Mouse (Mus musculus): ENCODE results near the gene Slmap.
"Not testable (repeated sequence)": the region's sequence is repeated elsewhere in the genome, so short reads cannot be mapped to it uniquely, and the experiment has no call there.

Slmap gene

DNA sequence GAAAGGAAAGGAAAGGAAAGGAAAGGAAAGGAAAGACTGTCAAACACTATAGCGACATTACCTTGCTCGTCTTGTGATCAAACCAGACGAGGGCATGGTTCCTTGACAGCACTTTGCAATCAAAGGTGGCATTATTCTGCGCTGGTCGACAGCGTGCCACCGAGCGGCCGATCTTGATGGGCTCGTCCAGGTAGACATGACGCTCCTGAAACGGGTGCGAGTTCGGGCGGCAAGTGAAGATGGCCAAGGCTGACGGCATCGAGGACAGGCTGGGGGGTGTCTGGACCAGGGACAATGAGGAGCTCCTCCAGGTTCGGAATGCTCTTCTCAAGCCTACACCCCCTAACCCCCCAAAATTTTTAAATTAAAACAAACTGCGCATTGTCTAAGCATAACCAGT, 1.5 kb downstream of the Slmap start:
- in situ Hi-C loops (cut with MboI, MseI), result no loop called here

DNA sequence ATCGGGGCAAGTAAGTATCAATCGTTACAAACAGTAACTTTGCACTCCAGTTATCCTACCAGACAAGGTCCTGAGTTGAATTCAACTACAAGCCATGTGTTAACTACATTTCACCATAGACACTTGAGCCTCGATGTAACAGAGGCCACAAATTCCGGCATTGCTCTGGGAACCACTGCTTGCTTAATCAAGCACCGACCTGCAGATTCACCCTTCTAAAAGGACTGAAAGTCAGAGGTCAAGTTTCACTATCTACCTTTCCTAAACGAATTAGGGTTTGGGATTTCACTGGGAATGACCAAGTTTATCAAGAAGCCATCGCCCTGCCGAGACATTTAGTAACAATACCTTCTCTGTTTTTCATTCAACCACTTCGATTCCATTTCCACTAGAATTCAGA, 2.0 kb downstream of the Slmap start:
- in situ Hi-C loops (cut with MboI, MseI), result no loop called here

DNA sequence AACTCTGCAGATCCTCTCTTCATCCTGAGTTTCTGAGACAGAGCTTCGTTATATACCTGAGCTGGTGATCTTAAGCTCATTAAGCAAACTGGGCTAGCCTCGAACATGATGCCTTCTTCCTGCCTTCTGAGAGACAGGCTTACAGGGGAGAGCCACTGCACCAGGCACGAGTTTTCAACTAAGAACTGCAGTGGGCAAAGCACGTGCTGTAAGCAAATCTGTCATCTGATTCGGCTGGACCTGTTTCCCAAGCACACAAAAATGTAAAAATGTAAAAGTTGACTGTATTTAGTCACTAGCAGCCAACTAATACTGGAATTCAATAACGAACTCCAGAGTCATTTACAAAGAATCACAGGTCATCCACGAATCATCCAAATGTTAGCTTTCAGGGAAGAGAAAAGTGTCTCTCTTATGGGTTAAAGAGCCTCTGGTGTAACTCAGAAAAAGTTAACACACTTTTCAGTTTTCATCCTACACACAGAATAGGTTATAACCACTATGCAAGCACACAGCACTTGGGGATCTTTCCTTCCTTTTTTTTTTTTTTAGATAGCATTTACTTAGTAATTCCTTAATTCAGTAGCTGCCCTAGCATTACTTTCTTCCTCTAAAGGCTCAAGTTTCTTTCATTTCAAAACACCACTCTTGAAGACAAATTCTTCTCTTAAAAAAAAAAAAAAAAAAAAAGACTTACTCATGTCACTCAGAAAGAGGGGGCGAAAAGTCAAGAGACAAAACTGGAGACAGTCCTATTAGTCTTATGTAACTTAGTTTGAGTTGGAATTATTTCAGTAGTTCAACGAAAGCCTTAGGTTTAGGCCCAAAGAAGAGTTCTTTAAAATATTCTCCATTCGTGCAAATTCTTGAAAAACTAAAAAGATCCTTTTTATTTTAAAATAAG, 3.1 kb downstream of the Slmap start:
- in situ Hi-C loops (cut with MboI, MseI), result no loop called here

DNA sequence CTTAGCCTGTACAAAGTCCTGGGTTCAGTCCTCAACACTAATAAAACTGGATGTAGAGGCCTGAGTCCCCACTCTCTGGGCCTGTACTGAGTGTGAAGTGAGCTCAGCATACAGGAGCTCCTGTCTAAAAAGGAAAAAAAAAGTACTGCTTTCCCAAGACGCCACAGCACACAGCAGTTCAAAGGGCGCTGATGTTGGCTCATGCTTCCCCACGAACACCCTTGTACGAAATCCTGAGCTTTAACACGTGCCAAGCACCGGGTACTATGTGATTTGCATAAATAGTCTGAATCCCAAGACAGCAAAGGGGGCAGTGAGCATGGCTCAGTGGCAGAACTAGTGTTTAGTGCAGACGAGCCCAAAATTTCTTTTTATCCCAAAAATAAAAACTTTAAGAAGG, 4.4 kb downstream of the Slmap start:
- in situ Hi-C loops (cut with MboI, MseI), result no loop called here

DNA sequence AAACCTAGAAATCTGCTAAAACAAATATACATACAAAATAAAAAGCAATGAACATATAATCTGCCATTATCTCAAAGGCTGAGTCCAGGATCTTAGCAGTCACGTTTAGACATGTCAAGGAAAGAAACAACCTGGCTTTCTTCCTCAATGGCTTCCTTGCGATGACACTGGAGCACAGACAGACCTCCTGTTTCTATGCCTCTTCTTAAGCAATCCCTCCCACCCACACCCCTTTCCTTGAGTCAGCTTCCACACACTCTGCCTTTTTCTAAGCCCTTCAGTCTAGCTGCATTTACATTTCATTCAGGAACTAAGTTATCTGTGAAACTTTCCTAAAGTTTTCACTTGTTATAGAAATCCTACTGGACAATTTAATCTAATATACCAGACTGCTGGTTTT, 6.4 kb downstream of the Slmap start:
- in situ Hi-C loops (cut with MboI, MseI), result loop anchor here (10.0 kb wide), 1 partner anchor 57 kb away; no protein-coding TSS in a partner anchor

DNA sequence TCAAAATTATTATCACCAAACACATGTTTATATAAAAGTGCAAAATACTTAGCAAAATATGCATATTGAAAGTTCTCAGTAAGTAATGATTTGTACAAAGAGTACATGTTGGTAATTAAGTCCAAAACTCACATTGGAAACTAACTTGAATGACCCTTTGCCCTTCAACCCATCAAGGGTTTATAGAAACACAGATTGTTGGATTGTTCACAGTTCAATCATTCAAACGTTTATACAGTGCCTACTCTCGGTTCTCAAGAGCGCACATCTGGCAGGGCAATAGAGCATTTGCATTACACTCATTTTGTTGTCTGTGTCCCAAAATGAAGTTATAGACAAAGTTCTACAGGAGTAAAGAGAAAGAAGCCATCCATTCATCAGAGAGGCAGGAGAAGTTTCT, 8.8 kb downstream of the Slmap start:
- in situ Hi-C loops (cut with MboI, MseI), result loop anchor here (10.0 kb wide), 1 partner anchor 59 kb away; no protein-coding TSS in a partner anchor

DNA sequence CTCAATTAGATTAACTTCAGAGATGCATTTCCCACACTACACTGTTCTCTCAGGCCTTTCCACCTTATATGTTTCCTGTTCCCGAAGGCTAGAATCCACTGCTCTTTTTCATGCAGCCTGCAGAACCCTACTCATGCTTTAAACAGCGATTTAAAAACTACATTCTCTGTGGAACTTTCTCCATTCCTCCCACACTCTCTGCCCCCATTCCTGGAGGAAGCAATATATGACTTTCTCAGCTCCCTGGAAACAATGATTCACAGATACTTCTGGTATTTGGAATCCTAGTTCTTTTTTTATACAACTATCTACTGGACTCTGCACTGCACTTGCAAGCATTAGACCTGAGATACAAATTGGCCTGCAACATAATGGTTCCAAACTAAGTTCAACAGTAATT, 11.6 kb downstream of the Slmap start:
- in situ Hi-C loops (cut with MboI, MseI), result loop anchor here (10.0 kb wide), 1 partner anchor 62 kb away; no protein-coding TSS in a partner anchor

DNA sequence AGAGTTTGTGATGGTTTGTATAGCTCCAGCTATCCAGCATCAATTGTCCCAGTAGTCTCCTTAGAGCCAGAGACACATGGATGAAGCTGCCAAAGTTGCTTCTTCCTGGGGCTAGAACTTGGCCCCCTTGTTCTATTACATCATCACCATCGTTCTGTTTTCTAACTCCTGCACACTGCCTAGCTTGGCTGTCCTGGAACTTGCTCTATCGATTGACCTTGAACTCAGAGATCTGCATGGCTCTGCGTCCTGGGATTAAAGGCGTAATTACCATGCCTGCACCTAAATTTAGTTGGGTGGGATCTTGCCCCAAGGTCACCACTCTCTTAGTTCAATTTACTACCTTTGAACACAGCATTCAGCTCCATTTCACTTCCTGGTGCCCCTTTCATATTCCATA, 14.9 kb downstream of the Slmap start:
- in situ Hi-C loops (cut with MboI, MseI), result loop anchor here (10.0 kb wide), 1 partner anchor 65 kb away; no protein-coding TSS in a partner anchor

DNA sequence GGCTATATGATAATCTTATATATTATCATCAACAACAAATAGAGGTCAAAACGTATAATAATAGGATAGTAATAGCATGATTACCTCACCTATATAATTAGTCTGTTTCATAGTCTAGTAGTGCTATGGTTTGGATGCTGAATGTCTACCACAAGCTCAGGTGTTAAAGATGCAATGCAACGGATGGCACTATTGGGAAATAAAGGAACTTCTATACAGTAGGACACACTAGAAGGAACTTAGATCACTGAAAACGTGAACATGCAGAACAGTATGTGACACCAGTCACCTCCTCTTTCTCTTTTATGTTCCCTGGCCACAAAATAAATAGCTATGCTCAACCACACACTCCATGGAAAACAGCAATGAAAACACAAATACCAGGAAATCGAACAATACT, 16.9 kb downstream of the Slmap start:
- in situ Hi-C loops (cut with MboI, MseI), result no loop called here

DNA sequence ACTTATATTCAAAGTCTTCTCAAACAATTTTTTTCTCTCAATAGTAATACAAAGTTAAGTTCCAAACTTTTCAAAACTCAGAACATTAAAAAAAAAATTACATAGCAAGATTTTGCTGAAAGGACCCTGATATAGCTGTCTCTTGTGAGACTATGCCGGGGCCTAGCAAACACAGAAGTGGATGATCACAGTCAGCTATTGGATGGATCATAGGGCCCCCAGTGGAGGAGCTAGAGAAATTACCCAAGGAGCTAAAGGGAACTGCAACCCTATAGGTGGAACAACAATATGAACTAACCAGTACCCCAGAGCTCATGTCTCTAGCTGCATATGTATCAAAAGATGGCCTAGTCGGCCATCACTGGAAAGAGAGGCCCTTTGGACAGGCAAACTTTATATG, 18.5 kb downstream of the Slmap start:
- in situ Hi-C loops (cut with MboI, MseI), result not testable (repeated sequence)

DNA sequence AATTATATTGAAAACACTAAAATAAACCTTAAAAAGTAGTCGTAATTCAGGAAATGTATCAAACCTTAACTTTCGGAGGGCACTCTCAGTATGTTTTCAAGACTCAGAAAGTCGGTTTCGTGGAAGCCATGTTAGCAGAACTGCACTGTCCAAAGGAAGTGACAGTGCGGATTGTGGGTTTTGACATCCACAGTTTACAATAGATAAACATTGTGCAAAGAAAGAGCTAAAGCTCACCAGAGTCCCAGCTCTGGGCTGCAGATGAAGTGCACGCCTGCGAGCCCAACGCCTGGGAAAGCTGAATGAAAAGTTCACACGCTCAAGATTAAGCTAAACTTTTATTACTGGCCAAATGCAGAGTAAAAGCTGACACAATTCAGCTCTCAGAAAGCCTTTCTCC, 18.9 kb downstream of the Slmap start:
- in situ Hi-C loops (cut with MboI, MseI), result no loop called here

DNA sequence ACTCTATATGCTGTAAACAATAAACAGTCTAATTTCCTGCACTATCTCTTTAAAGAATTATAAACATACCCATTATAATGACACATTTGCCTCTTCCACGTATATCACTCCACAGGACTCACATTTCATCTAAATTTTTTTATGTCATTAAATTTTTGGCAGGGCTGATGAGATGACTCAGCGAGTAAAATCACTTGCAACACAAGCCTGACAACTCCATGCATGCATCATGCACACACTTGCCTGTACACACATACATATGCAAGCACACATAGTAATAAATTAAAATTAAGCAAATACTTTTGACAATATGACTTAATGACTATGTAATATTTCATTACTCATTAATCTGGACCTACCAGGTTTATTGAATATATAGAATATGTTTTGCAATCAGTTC, 24.2 kb downstream of the Slmap start:
- in situ Hi-C loops (cut with MboI, MseI), result no loop called here

DNA sequence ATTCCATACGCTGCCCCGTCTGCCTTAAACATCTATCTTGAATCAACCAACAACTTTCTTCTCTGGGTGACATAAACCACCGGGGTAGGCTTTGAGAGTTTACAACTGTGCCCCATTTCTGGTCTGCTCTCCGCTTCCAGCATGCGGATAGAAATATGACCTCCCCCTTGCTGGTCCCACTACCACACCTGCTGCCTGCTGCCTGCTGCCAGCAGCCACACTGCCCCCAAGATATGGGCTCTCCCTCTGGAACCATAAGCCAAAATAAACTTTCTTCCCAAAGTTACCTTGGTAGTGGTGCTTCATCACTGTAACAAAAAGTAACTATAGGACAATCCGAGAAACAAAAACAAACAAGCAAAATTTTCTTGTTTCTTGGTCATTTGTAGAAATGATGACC, 26.6 kb downstream of the Slmap start:
- in situ Hi-C loops (cut with MboI, MseI), result no loop called here

DNA sequence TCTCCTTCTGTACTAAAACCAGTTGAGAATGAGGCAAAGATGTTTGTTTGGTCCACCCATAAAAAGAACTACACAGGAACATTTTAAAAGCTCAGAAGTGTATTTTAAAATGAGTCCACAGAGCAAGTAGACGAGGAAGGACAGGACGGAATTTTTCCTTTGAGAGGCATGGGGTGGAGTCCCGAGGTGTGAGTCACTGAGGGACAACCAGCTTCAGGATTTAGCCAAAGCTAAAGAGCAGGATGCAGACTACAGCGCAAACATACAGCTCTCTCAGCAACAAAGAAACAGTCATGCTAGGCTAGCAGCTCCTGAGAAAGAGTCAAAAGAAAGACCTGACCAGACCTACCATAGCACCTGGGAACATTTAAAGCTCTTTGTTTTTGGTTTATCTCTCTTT, 27.4 kb downstream of the Slmap start:
- in situ Hi-C loops (cut with MboI, MseI), result no loop called here

DNA sequence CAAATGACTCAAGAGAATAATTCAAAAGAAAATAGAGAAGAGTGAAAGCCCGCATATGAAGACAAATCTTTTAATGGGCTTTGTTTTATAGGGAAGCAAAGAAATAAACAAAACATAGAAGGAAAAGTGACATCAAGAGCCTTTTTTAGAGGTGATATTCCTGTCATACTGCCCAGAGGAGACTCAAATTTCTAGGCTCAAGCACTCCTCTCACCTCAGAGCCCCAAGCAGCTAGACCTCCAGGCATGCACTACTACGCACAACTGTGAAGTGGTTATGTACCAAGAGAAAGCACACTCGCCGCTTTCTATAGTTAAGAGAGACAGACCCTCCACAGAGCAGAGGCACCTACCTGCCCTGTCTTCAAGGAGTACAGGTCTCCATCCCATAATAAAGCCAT, 30.2 kb downstream of the Slmap start:
- in situ Hi-C loops (cut with MboI, MseI), result no loop called here

DNA sequence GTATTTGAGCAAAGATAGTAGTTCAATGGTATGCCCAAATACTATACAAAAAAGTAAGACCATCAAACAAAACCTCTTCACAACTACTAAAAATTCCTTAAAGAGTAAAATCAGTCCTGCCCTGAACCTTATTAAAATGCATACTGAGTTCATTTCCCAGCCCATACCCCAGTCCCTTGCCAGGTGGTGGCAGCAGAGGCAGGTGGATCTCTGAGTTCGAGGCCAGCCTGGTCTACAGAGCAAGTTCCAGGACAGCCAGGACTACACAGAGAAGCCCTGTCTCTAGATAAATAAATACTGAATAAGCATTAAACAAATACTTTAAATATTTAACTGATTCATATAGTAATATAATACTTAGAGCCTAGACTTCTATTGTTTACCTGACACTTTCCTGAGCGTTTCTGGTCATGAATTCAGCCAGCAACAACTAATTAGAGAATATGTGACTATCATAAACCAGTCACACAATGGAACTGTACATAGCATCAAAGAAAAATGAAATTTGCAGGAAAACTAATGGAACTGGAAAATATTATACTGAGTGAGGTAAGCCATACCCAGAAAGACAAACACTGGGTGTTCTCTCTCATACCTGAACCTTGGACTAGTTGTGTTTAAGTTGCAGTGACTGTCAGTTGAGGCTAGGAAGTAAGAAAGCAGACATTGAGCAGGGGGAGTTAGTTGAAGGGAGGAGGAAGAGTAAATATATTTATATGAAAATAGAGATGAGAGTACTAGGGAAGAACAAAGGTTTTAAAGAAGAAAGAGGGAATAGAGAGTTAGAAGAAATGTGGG, 34.4 kb downstream of the Slmap start:
- in situ Hi-C loops (cut with MboI, MseI), result no loop called here

DNA sequence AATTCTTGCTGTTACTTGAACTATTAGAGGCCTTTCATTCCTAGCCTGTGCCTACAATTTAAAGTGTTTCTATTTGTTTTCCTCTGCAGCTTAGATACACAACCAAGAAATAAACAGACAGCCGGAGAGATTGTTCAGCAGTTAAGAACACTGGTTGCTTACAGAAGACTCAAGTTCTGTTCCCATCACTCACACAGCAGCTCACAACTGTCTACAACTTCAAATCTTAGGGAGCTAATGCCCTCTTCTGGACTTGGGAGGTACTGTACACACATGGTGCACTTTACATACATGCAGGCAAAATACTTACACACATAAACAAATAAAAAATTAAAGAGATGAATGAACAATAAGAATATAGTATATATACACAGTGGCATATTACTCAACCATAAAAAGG, 39.7 kb downstream of the Slmap start:
- in situ Hi-C loops (cut with MboI, MseI), result no loop called here

DNA sequence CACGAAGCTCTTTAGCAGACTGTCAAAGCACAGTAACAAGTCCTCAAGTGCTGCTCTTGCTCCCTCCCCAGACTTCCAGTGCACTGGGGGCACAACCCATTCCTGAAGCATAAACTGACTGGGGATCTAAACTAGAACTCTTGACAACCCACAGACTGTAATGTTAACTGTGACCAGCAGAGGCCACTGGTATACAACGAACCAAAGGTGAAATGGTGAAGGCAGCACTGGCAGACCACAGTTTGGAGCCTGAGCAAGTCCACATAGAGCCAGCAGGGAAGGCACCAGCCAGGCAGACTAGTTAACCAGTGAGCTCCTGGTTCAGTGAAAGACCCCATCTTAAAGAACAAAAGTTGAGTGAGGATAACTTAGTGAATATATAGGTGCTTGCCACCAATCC, 43.6 kb downstream of the Slmap start:
- in situ Hi-C loops (cut with MboI, MseI), result no loop called here

DNA sequence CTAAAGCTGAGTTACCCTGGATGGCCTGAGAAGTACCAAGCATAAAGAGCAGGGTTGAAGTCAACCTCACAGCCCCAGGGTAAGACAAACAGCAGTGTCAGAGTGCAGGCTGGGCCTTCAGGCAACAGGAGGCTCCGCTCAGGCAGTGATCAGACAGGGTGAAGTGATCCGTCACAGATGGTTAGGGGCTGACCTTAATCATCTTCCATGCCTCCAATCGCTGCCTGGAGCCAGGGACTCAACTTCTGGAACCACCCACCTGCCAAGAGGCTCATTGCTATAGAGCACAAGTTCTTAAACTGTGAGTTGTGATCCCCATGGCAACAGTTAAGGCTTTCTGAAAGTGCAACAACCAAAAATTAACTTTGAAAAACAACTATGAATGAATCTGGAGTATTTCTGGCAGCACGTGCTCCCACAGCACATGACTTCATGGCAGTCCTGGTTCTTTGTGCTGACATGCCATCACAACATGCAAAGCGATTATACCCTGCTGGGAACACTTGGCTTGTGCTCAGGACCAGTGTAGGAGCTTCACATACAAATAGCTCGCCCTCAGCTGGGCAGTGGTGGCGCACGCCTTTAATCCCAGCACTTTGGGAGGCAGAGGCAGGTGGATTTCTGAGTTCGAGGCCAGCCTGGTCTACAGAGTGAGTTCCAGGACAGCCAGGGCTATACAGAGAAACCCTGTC, 46.3 kb downstream of the Slmap start:
- in situ Hi-C loops (cut with MboI, MseI), result loop anchor here (5.0 kb wide), 1 partner anchor 154 kb away; no protein-coding TSS in a partner anchor

DNA sequence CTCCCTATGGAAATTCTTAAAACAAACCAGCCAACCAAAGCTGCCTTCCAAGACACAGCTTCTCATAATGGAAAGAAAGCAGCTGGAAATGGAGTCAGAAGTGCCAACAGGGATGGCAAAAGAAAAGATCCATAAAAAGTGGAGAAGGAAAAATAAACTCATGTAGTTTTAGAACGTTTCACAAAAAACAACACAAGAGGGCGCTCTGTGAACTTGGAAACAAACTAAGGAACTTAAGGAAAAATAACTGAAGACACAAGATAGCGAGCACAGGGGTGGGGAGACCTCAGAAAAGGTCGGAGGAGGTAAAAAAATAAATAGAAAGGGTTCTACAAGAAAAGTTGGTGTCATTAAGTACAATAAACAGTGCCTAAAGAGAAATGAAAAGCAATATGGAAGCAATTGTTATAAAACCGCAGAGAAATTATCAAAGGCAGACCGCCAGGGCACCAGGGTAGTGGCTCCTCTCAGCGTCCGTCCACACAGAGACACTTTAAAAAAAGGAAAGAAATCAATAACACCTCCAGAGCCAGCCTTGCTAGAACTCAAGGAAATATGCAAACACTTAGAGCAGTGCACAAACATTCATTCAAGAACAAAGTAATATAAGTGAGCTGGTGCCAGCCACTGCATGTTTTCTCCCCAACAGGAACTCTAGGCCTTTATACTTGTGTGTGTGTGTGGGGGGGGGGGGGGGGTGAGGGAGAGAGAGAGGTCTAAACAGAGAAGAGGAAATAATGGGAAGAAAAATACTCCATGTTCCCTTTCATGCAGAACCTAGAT, 48.1 kb downstream of the Slmap start:
- in situ Hi-C loops (cut with MboI, MseI), result loop anchor here (5.0 kb wide), 1 partner anchor 156 kb away; no protein-coding TSS in a partner anchor

DNA sequence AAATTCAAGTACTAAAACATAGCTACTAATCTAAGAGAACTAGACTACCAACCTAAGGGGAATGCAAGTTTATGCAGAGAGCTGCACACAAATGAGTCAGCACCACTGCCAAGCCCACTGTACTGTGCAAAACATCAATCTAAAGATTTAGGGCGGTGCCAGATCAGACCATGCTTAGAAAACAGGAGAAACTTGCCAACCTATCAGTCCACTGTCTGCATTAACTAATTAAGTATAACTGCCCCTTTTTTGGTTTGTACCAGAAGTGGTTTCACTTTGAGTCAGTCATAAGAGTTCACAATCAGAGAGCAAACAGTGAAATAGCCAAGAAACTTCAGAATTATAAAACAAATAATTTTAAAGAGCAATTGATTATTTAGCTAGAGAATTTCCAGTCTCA, 53.3 kb downstream of the Slmap start:
- in situ Hi-C loops (cut with MboI, MseI), result no loop called here

Measured in T-helper 1 cell (primary cell).